Mouse (Mus musculus) mouse embryonic stem cell (cell line): ENCODE data around the gene Nemp1.

Source experiments
- in situ Hi-C, 2 experiments: fragments of 300-500 bp; cut with MboI; formaldehyde crosslinking; loops; 1 replicate in 1 of 2; 3 replicates in 1 of 2; pipeline ENCODE4 v1.14.3; 2019 to 2020; ENCODE audit warnings: low sequenced_read_pairs in 2 of 2, low pct_unique_long_range_greater_than_20kb in 1 of 2, mixed read lengths in 1 of 2; ENCODE audit not compliant: unreplicated experiment in 1 of 2

Gene Nemp1

DNA sequence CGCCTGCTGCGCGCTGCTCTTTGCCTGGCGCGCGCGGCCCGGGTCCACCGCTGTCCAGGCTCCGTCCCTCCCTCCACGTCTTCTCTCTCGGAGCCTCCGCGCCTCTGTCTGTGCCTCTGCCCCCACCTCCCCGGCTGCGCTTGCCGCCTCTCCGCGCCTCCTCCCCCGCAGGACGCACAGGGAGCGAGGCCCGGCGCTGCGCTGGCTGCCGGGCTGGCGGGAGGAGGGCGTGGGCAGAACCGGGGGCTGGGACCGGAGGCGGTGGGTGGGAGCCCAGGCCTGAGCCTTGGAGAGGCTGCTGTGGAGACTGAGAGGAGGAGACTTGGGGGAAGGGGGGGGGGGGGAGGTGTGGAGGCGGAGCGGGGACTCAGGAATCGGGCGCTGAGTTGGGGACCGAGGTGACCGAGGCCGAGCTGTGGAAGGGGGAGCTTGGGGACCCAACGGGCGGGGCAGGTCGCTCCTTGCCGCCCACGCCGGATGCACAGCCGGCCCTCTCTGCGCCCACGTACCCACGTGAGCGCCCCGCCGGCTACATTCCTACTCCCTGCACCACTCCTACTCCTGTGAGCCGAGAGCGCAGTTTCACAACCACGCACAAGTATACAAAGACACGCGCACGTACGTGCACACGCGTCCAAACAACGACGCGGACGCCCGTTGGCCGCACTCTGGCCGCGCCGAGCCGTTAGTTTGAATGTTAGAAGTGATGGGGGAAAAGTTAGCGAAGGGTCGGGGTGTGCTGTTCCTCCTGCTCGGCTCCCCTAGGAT lies at the start of gene Nemp1:
Gene Nemp1 (plus strand): TSS at position 401 of the 768 bp plus-strand sequence.
- in situ Hi-C loops = no loop called here

DNA sequence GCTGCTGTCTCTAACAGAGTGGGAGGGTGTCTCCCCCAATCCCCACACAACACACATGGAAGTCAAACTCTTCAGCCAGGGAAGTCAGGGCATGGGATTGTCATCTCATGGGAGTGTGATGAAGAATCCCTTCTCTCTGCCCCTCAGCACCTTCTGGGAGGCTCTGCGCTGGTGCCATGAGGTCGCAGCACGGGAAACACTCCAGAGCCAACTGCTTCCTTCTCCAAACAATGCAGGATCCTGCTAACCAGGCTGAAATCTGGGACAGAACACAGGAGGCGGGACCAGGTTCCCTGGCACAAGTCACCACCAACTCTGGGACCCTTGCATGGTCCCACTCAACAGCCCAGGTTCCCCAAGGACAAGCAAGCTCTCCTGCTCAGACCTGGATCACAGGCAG lies 49.4 kb upstream of the Nemp1 start:
- in situ Hi-C loops = no loop called here

DNA sequence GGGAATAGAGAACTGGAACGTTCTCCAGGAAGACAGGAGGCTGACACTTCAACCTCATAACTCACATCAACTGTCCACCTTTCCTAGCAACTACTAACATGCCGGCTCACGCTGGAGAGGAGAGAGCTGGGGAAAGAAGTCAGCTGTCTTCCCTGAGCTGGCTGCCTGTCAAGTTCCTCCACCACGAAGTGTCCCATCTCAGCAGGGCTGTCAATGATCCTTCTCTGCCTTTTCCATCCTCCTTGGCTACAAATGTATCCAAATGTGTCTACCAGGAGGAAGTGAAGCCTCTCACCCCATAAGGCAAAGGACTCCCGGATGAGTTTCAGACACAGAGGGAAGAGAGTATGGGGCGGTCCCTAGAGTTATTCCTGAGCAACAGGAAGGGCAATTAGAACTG lies 48.5 kb upstream of the Nemp1 start:
- in situ Hi-C loops = no loop called here

DNA sequence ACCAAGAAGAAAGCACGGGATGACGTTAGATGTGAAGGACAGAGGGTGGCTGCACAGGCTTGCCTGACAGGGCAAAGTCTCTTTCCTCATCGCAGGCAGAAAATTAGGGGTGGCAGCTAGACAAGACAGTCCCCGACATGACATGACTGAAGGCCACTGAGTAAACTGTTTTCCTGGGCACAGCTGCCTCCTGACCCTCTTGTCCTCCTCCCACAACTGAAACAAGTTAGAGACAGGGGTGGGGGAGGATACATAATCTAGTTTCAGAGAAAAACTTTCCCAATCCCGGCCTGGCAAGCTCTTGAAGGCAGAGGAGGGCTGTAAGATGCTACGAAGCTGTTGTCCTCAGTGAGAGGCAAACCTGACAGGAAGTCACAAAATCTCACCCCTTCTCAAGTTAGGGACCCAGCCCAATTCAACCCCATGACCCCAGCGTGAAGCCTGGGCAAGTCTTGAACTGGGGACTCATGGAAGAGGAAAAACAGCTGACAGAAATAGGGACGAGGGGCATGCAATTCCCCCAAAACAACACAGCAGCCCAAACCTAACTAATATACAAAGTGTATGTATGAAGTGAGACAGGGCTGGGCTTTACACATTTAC lies 47.5 kb upstream of the Nemp1 start:
- in situ Hi-C loops = no loop called here

DNA sequence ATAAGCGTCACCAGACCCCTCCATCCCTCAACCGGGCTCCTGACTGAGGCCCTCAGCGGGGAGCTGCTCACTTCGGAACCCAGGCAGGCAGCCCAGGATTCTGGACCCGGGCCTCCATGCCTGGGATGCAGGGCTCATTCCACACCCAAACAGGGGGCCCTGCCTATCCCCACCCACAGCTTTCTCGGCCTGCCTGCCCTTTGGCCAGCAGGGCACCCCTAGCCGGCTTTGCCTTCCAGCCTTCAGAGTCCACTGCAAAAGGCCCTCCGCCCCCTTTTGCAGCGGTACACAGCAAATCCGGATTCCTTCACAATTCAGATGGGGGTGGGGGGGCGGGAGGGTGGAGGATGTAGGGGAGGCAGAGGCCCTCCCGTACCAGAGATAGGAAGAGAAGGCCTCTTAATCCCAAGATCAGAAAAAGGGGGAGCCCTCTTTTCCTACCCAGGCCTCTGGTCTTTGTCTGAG lies 46.7 kb upstream of the Nemp1 start:
- in situ Hi-C loops = no loop called here

DNA sequence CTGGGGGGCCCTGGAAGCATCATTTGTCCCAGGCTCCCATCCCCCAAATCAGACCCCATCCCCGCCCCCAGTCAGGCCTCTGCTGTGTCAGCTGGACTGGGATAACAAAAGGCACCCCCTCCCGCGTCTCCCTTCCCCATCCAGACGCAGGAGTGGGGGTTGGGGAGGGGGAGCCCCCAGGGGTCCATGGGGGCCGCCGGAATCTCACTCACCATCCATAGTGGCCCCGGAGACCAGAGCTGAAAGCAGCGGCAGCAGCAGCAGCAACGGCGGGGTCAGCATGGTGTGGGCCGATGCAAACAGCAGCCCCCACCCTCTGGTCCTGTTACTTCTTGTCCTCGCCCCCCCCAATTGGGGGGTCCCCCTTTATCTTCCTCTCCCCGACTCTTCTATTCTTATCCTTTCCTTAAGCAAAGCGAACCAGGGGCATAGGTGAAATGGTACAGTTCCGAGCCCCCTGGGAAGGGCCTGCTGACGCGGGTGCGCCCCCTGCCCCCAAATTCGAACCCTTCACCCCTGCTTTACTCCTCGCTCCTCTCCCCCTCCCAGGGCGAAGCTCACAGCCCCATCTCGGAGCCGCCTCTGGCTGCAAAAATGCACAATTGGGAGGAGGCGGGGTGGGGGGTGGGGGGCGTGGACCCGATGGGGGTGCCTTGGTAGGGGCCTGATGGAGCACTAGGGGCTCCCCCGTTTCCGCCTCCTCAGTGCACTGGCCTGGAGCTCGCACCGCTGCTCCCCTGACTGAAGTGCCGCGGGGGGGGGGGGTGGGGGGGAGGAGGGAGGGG lies 46.1 kb upstream of the Nemp1 start, which contains the start of gene Lrp1:
Gene Lrp1 (minus strand): TSS at position 743 of the 785 bp plus-strand sequence.
- in situ Hi-C loops = no loop called here

DNA sequence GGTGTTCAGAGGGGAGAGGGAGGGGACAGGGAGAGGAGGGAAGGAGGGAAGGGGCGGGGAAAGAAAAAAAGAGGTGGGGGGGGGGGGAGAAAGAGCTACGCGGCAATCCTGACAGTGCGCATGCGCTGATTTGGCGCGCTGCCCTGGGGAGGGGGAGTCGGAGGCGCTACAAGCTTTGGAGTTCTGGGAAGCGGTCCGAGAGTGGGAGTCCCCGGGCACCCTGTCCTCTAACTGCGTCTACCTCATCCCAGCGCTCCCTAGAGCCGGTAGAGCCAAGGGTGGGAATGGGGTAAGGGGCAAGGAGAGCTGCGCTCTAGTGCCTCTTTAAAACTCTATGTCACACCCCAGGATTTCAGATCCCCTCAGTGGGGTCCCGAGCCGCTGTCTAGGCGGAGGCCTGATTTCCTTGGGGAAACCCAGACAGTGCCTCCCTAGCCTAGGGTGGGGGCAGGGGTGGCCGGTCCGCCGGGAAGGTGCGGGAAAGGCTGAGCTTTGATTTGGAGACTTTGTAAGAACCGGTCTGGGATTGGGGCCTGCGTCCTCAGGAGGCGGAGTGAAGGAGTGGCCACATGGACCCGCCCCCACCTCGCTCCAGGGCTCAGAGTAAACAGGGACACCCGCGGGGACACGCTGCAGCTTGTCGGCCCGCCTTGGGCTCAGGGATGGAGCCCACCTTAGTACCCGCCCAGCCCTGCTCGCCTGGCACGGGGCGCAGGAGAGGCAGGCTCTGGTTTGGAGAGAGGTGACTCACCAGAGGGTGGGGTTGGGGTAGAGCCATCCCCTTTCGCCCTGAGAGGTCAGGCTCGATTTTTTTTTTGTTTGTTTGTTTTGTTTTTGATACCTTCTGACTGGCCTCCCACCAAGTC lies 45.3 kb upstream of the Nemp1 start:
- in situ Hi-C loops = no loop called here

DNA sequence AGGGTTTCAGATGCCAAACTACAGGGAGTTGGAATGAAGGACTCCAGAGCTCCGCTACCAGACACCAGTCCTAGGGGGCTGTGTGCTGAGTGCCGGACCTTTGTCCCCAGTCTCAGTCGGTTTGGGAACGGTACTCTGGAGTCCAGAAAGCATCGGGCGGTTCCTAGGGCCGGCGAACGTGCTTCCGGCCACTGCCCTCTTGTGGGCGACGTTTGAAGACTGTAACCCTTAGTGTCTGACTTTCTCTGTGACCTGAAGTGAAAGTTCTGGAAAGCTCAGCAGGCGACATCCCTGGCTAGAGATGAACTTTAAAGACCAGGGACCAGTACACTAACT lies 44.7 kb upstream of the Nemp1 start:
- in situ Hi-C loops = no loop called here

DNA sequence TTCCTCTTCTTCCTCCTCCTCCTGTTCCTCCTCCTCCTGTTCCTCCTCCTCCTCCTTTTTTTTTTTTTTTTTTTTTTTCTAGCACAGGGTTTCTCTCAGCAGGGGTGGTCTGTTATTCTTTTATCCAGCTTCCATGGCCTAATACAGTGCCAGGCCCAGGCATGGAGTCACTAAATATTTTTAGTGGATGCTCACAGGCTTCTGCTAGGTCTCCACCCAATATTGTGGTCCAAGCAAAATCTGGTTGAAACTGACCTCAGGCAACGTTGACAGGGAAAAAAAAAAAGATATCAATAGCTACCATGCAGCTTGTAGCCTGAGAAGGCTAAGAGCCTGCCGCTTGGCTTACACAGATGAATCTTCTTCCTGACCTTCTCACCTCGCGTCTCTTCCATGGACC lies 44.0 kb upstream of the Nemp1 start:
- in situ Hi-C loops = no loop called here

DNA sequence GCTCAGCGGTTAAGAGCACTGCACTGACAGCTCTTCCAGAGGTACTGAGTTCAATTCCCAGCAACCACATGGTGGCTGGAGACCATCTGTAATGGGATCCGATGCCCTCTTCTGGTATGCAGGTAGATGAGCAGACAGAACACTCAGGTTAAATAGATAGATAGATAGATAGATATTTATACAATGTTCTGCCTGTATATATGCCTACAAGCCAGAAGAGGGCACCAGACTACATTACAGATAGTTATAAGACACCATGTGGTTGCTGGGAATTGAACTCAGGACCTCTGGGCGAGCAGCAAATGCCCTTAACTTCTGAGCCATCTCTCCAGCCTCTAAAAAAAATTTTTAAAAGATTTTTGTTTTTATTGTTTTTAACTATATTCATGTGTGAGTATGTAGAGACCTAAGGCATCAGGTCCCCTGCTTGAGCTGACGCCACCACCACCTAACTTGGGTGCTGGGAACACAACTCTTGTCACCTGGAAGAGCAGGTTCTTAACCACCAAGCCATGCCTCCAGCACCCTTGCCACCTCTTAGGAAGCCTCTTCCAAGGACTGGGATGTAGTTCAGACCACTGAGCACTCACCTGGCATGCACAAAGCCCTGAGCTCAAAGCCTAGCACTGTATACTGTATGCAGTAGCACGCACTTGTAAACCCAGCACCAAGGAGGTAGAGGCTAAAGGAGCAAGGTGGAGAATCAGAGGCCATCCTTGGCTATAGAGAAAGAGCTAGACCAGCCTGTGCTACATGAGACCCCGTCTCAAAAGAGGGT lies 43.1 kb upstream of the Nemp1 start:
- in situ Hi-C loops = no loop called here

DNA sequence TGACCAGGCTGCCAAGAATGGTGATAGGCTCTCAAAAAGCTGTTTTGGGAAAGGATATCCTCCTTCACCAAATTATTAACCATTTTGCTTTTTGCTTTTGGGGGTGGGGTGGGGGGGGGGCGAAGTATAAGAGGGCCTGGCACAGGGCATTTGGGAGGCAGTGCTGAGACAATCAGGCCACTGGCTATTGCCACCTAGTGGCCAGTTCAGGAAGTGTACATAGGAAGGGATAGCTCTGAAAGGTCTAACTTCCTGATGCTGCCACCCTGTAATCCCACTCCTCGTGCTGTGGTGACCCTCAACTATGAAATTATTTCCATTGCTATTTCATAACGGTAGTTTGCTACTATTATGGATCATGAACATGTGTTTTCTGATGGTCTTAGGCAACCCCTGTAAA lies 40.3 kb upstream of the Nemp1 start:
- in situ Hi-C loops = no loop called here

DNA sequence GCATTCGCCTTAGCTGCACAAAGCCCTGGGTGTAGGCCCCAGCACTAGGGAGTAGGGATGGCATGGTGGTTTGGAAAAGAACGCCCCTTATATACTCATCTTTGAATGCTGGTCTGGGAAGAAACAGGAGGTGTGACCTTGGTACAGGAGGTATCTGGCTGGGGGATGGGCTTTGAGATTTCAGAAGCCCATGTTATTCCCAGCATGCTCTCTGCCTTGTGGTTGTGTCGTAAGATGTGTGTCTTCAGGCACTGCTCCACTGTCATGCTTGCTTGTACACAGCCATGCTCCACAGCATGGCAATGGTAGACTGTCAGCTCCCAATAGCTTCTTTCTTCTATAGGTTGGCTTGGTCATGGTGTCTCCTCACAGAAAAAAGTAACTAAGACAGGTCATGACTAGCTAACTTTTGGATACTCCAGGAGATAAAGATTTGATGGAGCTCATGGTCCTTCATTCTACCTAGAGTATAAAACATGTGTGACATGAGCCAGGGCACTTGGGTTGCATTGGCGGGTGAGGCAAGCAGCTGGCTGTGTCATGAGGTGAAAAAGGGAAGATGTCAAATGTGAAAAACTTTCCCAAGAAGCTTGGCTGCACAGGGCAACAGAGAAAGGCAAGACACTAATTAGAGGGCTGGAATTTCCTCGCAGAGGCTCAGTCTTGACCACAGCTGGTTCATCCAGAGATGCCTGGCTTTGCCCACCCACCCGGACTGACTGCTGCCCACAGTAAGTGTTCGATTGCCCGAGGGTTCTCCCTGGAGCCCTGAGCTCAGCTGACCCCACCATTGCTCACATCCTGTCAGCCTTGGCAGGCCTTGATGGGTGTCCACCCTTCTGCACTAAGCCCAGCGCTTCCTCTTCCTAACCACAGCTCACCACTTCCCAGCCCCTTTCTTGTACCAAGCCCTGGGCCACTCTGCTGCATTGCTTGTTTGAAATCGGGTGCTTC lies 35.2 kb upstream of the Nemp1 start:
- in situ Hi-C loops = loop anchor here in 1 of 2 experiments (5.0 kb wide), 1 partner anchor 54 kb away; no protein-coding TSS in a partner anchor

DNA sequence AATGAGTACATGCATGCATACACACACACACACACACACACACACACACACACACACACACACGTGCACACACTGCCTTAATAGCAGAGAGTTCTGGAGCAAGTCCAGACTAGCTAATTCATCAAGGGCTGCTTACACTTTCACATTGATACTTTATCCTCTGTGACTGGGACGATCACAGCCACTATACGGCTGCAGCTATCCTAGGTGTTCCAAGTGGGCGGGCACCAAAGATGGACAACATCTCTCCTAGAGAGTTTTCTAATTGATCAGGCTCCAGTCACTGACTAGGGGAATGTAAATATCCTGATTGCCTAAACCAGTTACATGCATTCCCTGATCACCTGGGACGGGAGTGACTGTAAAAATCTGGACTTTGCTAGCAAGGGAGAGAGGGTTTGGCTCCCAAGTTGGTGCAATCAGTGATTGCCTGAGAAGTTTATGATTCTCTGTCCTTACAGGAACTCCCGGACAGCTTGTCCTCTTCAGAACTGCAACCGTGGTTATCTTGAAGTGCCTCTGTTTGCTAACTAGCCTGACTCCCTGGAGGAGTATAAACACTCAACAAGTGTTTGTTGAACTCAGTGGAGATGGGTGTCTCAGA lies 33.9 kb upstream of the Nemp1 start:
- in situ Hi-C loops = loop anchor here in 1 of 2 experiments (5.0 kb wide), 1 partner anchor 55 kb away; no protein-coding TSS in a partner anchor

DNA sequence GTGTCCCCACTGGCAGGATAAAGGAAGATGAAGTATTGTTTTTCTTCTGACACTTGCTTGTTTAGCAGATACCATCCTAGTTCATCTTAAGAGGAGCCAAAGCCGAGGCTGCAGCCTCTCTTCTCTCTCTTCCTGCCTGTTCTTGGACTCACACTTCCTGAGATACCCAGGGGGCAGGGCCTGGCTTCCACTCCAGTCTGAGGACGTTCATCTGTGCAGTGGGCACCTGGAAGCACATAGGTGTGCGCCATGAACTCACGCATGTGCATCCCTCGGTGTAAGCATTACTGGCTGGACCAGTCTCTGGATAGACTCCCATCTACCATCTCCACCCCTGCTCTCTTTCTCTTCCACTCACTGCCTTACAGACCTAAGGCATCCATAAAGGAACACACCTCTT lies 26.3 kb upstream of the Nemp1 start:
- in situ Hi-C loops = loop anchor here in 1 of 2 experiments (10.0 kb wide), 1 partner anchor 294 kb away; no protein-coding TSS in a partner anchor

DNA sequence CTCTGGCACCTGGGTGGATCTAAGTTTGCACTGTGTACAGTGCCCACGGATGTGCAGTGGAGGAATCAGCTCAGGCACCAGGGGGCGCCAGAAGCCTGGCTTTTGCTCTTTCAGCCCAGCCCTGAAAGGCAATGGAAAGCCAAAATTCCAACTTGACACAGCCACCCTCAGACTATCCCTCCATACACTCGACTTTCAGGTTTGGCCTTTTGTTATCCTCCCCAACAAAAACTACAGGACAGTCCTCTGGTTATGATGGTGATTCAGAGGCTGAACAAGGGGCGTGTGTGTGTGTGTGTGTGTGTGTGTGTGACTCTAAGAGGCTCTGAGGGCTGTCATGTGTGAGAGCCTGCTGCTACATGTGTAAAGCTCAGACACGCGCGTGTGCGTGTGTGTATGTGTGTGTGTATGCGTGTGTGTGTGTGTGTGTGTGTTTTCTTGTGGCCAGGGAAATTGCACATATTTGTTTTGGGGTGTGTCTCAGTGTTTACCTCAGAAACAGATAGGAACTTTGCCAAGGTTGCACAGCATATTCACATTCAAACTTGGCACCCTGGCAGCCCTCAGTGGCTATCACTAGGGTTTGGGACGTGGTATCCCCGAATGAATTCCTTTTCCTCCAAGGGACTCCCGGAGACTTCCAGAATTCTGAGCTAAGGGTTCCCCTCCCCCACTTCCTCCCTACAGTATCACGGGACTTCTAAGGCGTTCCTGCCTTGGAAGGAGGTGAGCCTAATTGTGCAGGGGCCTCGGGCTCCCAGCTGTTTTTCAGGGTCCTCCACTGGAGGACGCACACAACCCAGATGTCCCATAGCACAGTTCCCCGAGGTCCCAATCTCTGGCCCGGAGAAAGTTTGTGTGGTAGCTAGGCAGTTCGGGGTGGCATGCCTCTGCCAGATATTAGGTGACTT lies 24.6 kb upstream of the Nemp1 start:
- in situ Hi-C loops = loop anchor here in 1 of 2 experiments (10.0 kb wide), 1 partner anchor 293 kb away; no protein-coding TSS in a partner anchor
